Mouse (Mus musculus) neural tube, embryonic 11.5 days (tissue): ENCODE results near the gene Fn1. TPM values are rescaled to one million over a fixed set of nuclear protein-coding genes. Genes with fewer than 3 reads are reported as not detected.
A peak's percentile ranks its signal among the peaks of the same experiment; 100 is the strongest.

Source experiments
- ATAC-seq: fragments of 200-750 bp; cut with Nextera tagmentation; 2 replicates; pipeline ENCODE4 v1.8.0; 2017; ENCODE audit warnings: moderate number of reproducible peaks, mild to moderate bottlenecking, moderate TSS enrichment, moderate library complexity; ENCODE audit not compliant: insufficient read depth, low FRiP score, low TSS enrichment
- DNase-seq: peaks from one replicate; pipeline ENCODE4 v3.0.0-alpha.2; 2015; ENCODE audit warnings: low spot score
- H3K27ac ChIP-seq: fragments of 300-500 bp; sonication (generic); 2 replicates; pipeline ENCODE4 v1.5.1; 2014; ENCODE audit warnings: low read depth, mild to moderate bottlenecking, low read length
- H3K27me3 ChIP-seq: fragments of 300-500 bp; sonication (generic); 2 replicates; pipeline ENCODE4 v1.6.1; 2014; ENCODE audit warnings: mild to moderate bottlenecking, low read length, mixed read lengths; ENCODE audit not compliant: control insufficient read depth, insufficient read depth
- H3K36me3 ChIP-seq: fragments of 300-500 bp; sonication (generic); 2 replicates; pipeline ENCODE4 v1.6.1; 2014; ENCODE audit warnings: mild to moderate bottlenecking, low read length, moderate library complexity, mixed read lengths; ENCODE audit not compliant: control insufficient read depth, insufficient read depth
- H3K4me1 ChIP-seq: fragments of 300-500 bp; sonication (generic); 2 replicates; pipeline ENCODE4 v1.6.1; 2014; ENCODE audit warnings: low read length, mixed read lengths; ENCODE audit not compliant: control insufficient read depth, insufficient read depth
- H3K4me2 ChIP-seq: fragments of 300-500 bp; sonication (generic); 2 replicates; pipeline ENCODE4 v1.6.1; 2014; ENCODE audit warnings: low read depth, mild to moderate bottlenecking, moderate library complexity
- H3K4me3 ChIP-seq: fragments of 300-500 bp; sonication (generic); 2 replicates; pipeline ENCODE4 v1.5.1; 2014; ENCODE audit warnings: low read depth, low read length
- H3K9ac ChIP-seq: fragments of 300-500 bp; sonication (generic); 2 replicates; pipeline ENCODE4 v1.6.1; 2014; ENCODE audit warnings: mild to moderate bottlenecking, low read length
- H3K9me3 ChIP-seq: fragments of 300-500 bp; sonication (generic); 2 replicates; pipeline ENCODE4 v1.6.1; 2016; ENCODE audit warnings: low read length; ENCODE audit not compliant: control insufficient read depth
- WGBS: fragments of 180-500 bp; shearing (Covaris S2); extraction: QIAGEN DNeasy Blood & Tissue Kit; methylation state at CpG from one replicate; pipeline ENCODE4 v1.1.7; 2014; 5-methylcytosine and 5-hydroxymethylcytosine counted together
- polyA plus RNA-seq: library from polyadenylated mRNA; unstranded; fragments of >200 nt; fragmentation: Nextera tagmentation; extraction: Ambion mirVana; gene quantifications from 2 replicates; pipeline ENCODE4 v1.2.1, GENCODE M21; 2014

Fn1 gene
- polyA plus RNA-seq, 1 experiment from 2014 or later = 88.1 TPM

DNA sequence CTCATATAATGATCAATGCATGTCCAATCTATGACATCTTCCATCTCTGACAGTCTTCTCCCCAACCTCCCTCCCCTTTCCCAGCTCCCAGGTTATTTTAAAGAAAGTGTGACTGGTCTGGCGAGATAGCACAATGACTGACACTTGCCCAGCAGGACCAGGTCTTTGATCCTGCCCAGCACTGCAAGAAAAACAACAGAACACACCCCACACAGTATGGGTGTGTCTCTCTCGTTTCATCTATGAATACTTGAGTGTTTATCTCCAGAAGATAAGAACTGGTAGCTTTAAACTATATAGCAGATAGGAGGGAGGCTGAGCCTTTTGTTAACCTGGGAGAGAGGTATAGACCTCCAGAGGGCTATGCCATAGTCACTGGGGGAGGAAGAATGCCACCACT is 28.3 kb upstream of the Fn1 start:
- H3K9me3 ChIP-seq = no peaks in the 10 kb centered on the region
- WGBS = 15% methylated on average over 2 of the region's 2 CpGs
- H3K4me1 ChIP-seq = no peaks in the 10 kb centered on the region
- no peaks in the 10 kb centered on the region for H3K27me3 ChIP-seq
- no peak overlapping the region for H3K4me2 ChIP-seq
- DNase-seq = no peak
- H3K9ac ChIP-seq = no peak overlapping the region
- no peak overlapping the region for H3K27ac ChIP-seq
- ATAC-seq = no peak
- no peaks in the 10 kb centered on the region for H3K36me3 ChIP-seq
- H3K4me3 ChIP-seq = no peak overlapping the region

DNA sequence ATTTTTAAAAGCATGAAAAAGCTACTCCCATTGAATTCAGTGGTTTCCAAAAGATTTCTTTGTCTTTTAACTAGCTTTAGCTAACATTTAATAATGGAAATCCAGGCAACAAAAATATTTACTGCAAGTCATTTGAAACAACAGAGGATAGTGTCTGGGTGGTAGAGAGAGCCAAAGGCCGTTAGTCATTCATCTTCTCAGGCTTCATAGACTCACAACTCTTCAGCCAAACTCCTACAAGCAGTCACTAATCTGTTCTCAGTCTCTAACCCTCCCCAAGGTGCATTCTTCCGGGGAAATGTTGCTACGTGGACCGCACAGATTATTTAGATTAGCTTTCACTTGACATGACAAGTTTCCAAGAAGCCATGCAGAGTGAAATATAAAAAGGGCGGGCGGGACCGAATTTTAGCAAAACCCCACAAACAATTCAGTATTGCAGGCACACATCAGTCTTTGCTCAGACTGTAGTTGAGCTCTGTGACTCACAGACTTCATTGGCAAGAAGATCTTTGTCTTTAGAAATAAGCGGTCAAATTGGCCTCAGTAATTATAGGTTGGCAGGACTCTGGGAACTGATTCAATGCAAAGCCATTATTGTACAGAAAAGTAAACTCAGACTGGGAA is 27.2 kb upstream of the Fn1 start:
- Histone ChIP-seq H3K9me3 (no peaks in the 10 kb centered on the region), H3K36me3 (no peaks in the 10 kb centered on the region), H3K9ac (no peak overlapping the region), H3K4me2 (no peak overlapping the region), H3K27me3 (no peaks in the 10 kb centered on the region), H3K4me3 (no peak overlapping the region), H3K4me1 (no peaks in the 10 kb centered on the region), H3K27ac (no peak overlapping the region)
- DNase-seq = no peak
- ATAC-seq = no peak
- WGBS = 85% methylated on average over 8 of the region's 8 CpGs

DNA sequence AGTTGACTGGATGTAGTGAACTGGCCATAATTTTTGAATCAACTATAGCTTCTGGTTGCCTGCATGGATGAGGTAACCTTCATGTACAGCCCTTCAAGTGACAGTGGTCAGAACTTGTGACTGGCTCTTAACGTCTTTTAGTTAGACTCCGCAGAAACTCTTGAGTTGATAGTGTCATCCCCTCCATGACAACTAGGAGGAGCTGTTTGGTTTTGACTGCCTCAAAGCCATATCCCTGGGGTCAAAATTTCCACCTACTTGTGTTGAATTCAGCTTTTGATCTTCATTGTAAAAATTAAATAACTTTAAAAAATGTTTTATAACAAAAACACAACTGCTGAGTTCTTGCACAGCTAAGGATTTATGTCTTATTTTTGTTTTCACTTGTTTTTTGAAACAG is 22.4 kb upstream of the Fn1 start:
- Histone ChIP-seq H3K9me3 (no peaks in the 10 kb centered on the region), H3K4me2 (no peak overlapping the region), H3K9ac (no peak overlapping the region), H3K27ac (no peak overlapping the region), H3K4me3 (no peak overlapping the region), H3K27me3 (no peaks in the 10 kb centered on the region), H3K36me3 (no peaks in the 10 kb centered on the region), H3K4me1 (no peaks in the 10 kb centered on the region)
- DNase-seq (no peak), ATAC-seq (no peak)
- WGBS = 62% methylated on average over 2 of the region's 2 CpGs

DNA sequence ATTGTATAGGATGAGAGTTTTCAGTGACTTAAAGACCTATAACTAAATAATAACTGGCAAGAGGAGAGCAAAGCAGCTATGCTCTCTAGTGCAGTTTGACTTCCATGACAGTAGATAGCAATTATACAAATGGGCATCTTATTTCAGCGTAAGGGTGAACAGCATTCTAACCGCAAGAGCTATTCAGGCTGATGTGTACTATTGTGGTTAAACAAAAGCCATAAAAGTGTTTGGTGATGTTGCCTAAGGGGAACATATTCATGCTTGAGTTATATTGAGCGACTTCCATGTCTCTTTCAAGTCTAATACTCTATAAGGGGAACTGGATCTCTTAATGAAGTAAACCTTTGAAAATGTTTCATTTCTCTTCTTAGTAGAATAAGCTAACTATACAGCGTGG is 21.3 kb upstream of the Fn1 start:
- no peak overlapping the region for H3K9ac ChIP-seq
- no peaks in the 10 kb centered on the region for H3K4me1 ChIP-seq
- 82% methylated on average over 4 of the region's 4 CpGs for WGBS
- no peaks in the 10 kb centered on the region for H3K9me3 ChIP-seq
- no peaks in the 10 kb centered on the region for H3K36me3 ChIP-seq
- H3K27ac ChIP-seq = no peak overlapping the region
- no peak overlapping the region for H3K4me2 ChIP-seq
- no peak overlapping the region for H3K4me3 ChIP-seq
- H3K27me3 ChIP-seq = no peaks in the 10 kb centered on the region
- ATAC-seq = no peak
- no peak for DNase-seq

DNA sequence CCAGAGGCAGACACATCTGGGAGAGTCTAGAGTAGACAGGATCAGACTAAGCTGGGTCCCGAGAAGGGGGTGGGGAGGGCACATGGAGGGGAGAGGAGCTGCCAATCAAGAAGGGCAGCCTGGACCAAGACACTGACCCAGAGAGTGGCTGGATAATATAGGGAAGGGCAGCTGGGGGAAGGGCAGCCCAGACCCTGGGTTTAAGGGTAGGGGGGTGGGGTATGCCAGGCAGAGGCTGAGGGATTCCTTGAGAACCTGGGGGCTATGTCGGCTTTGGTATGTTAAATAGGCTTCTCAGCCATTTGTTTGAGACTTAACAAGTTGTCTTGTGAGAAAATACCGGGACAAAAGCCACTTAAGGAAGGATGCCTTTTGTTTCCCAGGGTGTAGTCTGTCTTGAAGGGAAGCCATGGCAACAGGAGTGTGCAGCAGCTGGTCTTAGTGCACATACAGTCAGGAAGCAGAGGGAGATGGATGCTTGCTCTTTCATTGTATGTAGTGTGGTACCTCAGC is 20.5 kb upstream of the Fn1 start:
- Histone ChIP-seq H3K27ac (no peak overlapping the region), H3K4me1 (no peaks in the 10 kb centered on the region), H3K36me3 (no peaks in the 10 kb centered on the region), H3K4me3 (no peak overlapping the region), H3K4me2 (no peak overlapping the region), H3K27me3 (no peaks in the 10 kb centered on the region), H3K9me3 (no peaks in the 10 kb centered on the region), H3K9ac (no peak overlapping the region)
- DNase-seq = no peak
- ATAC-seq = peak; percentile 90
- 8% methylated on average over 3 of the region's 3 CpGs for WGBS

DNA sequence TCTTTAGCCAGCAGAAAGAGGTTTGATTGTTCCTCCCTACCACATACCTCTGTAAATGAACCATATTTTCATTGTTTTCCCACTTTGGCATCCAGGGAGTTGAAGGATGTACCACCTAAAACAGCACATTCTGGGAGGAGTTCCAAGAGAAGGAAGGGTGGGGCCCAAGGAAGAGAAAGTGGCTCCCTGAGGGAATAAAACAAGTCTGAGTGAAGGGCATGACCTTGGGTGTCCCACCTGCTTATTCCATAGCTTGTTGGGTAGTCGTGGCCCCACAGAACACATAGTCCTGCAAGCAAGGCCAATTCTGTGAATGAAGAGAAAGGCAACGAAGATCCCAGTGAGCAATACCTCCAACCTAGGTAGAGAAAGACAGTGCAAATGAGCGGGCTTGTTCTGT is 19.3 kb upstream of the Fn1 start:
- no peaks in the 10 kb centered on the region for H3K4me1 ChIP-seq
- no peak overlapping the region for H3K4me2 ChIP-seq
- no peaks in the 10 kb centered on the region for H3K27me3 ChIP-seq
- no peaks in the 10 kb centered on the region for H3K9me3 ChIP-seq
- no peak overlapping the region for H3K4me3 ChIP-seq
- 83% methylated on average over 3 of the region's 3 CpGs for WGBS
- no peaks in the 10 kb centered on the region for H3K36me3 ChIP-seq
- no peak overlapping the region for H3K27ac ChIP-seq
- DNase-seq (no peak), ATAC-seq (no peak)
- no peak overlapping the region for H3K9ac ChIP-seq

DNA sequence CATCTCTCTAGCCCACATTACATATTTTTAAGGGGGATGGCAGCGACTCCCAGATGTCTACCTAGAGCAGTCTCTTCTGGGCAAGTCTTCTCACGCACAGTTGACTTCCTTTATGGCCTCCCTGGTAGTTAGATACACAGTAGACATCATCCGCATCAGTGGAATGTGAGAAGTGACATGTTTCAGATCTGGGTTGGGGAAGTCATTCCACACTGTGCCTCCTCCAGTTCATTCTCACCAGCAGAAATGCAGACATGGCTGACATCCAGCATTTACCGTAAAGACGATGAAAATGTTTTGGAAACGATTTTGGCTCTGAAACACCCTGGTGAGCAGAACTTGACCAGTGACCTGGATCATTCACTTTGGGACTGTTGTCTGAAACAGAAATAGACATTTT is 10.2 kb upstream of the Fn1 start:
- no peak overlapping the region for H3K27ac ChIP-seq
- H3K4me3 ChIP-seq = no peak overlapping the region
- H3K4me2 ChIP-seq = no peak overlapping the region
- no peak for ATAC-seq
- H3K9ac ChIP-seq = no peak overlapping the region
- H3K36me3 ChIP-seq = no peaks in the 10 kb centered on the region
- no peaks in the 10 kb centered on the region for H3K9me3 ChIP-seq
- no peaks in the 10 kb centered on the region for H3K4me1 ChIP-seq
- no peak for DNase-seq
- no peaks in the 10 kb centered on the region for H3K27me3 ChIP-seq
- WGBS = 88% methylated on average over 6 of the region's 6 CpGs

DNA sequence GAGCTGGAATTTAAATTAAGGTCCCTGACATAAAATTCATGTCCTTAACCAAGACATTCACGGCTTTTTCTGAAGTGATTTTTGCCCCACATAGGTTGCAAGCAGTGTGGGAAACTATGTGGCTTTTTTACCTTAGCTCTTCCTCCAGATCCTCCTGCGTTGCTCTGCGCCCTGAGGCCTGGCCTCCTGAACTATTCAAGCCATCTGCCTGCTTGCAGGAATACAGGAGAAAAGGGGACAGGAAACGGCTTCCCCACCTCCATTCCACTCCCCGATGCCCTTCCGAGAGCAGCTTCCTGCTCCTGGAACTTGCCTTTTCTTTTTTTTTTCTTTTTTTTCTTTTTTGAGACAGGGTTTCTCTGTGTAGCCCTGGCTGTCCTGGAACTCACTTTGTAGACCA is 5.6 kb upstream of the Fn1 start:
- no peak overlapping the region for H3K27ac ChIP-seq
- no peak overlapping the region for H3K9ac ChIP-seq
- ATAC-seq = no peak
- H3K27me3 ChIP-seq = no peaks in the 10 kb centered on the region
- H3K9me3 ChIP-seq = no peaks in the 10 kb centered on the region
- no peak overlapping the region for H3K4me3 ChIP-seq
- no peak overlapping the region for H3K4me2 ChIP-seq
- DNase-seq = no peak
- 65% methylated on average over 6 of the region's 6 CpGs for WGBS
- H3K4me1 ChIP-seq = no peaks in the 10 kb centered on the region
- no peaks in the 10 kb centered on the region for H3K36me3 ChIP-seq

DNA sequence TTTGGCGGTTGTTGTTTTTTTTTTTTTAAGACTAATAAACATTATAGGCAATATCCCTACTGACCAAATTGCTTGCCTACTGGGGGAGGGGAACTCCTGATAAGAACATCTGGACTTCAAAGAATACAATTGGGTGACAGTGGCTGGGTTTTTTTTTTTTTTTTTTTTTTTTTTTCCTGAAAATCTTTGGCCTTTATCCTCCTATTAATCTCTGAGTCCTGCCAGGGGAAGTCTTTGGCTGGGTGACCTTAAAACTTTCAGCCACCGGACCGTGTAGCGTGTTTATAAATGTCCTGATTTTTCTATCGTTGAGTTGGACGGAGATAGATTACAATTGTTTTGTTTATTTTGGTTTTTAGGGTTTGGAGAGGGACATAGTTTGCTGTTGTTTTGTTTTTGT is 3.3 kb upstream of the Fn1 start:
- Histone ChIP-seq H3K4me3 (no peak overlapping the region), H3K9me3 (no peaks in the 10 kb centered on the region), H3K27me3 (no peaks in the 10 kb centered on the region), H3K4me1 (no peaks in the 10 kb centered on the region), H3K9ac (no peak overlapping the region), H3K27ac (no peak overlapping the region), H3K36me3 (no peaks in the 10 kb centered on the region), H3K4me2 (no peak overlapping the region)
- 69% methylated on average over 6 of the region's 6 CpGs for WGBS
- ATAC-seq = no peak
- DNase-seq = no peak
